Mouse (Mus musculus) G1E (cell line): Measurements from ENCODE around the gene Unc45a. TPM values are rescaled to one million over a fixed set of nuclear protein-coding genes. Genes with fewer than 3 reads are reported as not detected.

ENCODE experiments used
- ATAC-seq: 2 replicates; pipeline ENCODE4 v1.8.0; 2016; ENCODE audit warnings: mild to moderate bottlenecking; ENCODE audit not compliant: insufficient number of reproducible peaks, poor library complexity, low FRiP score, severe bottlenecking; ENCODE audit errors: extremely low read depth
- DNase-seq: peaks from one replicate; pipeline ENCODE4 v3.0.0; 2012; ENCODE audit warnings: low spot score
- H3K27me3 ChIP-seq: 2 replicates; pipeline ENCODE4 v1.6.1; 2012; ENCODE audit warnings: mild to moderate bottlenecking, low read length, inconsistent platforms; ENCODE audit not compliant: insufficient read depth
- H3K36me3 ChIP-seq: replicated peaks from 2 replicates; pipeline ENCODE3; 2012; ENCODE audit warnings: mild to moderate bottlenecking, inconsistent platforms
- H3K4me1 ChIP-seq: 2 replicates; pipeline ENCODE4 v1.6.1; 2012; ENCODE audit warnings: low read depth, low read length, inconsistent platforms, mixed read lengths; ENCODE audit not compliant: insufficient read depth
- H3K4me3 ChIP-seq: 2 replicates; pipeline ENCODE4 v1.5.1; 2012; ENCODE audit warnings: low read depth, mild to moderate bottlenecking, inconsistent platforms, low read length, moderate library complexity, mixed read lengths
- H3K9me3 ChIP-seq: replicated peaks from 2 replicates; pipeline ENCODE4 v1.6.1; 2012; ENCODE audit warnings: inconsistent platforms
- CTCF ChIP-seq: IDR thresholded peaks from 2 replicates; pipeline ENCODE4 v1.5.1; 2012; ENCODE audit warnings: low read depth, low read length, inconsistent platforms, mixed read lengths
- GATA1 ChIP-seq: IDR thresholded peaks from 2 replicates; pipeline ENCODE4 v1.6.1; 2012; ENCODE audit warnings: borderline replicate concordance, low read length, inconsistent platforms, mixed read lengths
- GATA2 ChIP-seq: IDR thresholded peaks from 2 replicates; pipeline ENCODE4 v1.6.1; 2012; ENCODE audit warnings: low read depth, low read length, inconsistent platforms, borderline replicate concordance
- POLR2AphosphoS5 ChIP-seq: IDR thresholded peaks from 2 replicates; pipeline ENCODE4 v1.6.1; 2012; ENCODE audit warnings: low read depth, low read length, inconsistent platforms; ENCODE audit not compliant: insufficient replicate concordance
- TAL1 ChIP-seq: conservative IDR thresholded peaks from 2 replicates; pipeline ENCODE4 v1.6.1; 2012; ENCODE audit warnings: low read depth, low read length, inconsistent platforms, mixed read lengths
- polyA plus RNA-seq: library from polyadenylated mRNA; stranded (reverse); fragments of >175 nt; gene quantifications from 2 replicates; pipeline ENCODE4 v1.2.3, GENCODE M21; 2012
- total RNA-seq, 2 experiments: library from RNA; stranded (forward) in 1 of 2; stranded (reverse) in 1 of 2; fragments of 200-1000 nt in 1 of 2; fragments of >200 nt in 1 of 2; fragmentation: Nextera tagmentation in 1 of 2; gene quantifications; 2 replicates each; pipeline ENCODE4 v1.2.3; 2014 to 2017

Gene Unc45a
- total and polyA plus RNA-seq, 3 experiments = 19.9 to 37.4 (median 27.1) TPM

DNA sequence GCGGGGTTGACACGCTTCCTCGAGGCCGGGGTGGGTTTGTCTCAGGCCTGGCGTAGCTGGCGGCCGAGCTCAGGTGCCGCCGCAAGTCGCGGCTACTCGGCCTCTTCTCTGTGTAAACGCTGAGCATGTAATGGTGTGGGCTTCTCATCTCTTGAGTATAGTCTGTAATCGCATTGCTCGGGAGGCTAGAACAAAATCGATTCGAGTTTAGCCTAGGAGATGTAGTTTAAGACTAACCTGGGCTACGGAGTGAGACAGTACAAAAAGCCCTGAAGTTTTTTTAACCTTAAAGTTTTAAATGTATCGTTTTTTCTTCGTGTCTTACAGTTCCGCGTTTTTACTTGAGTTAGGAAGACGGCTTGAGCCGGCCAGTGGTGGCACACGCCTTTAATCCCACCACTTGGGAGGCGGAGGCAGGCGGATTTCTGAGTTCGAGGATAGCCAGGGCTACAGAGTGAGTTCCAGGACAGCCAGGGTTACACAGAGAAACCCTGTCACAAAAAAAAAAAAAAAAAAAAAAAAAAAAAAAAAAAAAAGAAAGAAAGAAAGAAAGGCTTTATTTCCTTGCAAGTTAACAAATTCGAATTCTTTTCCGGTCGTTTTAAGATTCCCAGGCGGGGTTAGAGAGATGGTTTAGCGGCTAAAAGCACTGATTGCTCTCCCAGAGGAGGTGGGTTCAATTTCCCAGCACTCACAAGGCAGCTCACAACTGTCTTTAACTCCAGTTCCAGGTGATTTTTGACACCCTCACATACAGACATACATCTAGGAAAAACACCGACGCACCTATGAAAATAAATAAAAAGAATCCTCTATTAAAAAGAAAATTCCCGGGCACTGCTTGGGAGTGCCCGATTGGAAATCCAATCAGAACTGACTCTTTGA lies 45.8 kb downstream of the Unc45a start:
- no peak for ATAC-seq
- H3K36me3 ChIP-seq = peaks cover 54% of the 10 kb centered on the region
- H3K4me3 ChIP-seq = peak overlapping the region; percentile 90
- DNase-seq = peak; percentile 34
- no peaks in the 10 kb centered on the region for H3K27me3 ChIP-seq
- H3K9me3 ChIP-seq = no peaks in the 10 kb centered on the region
- no peak for TF ChIP-seq CTCF
- TF ChIP-seq POLR2AphosphoS5 = no peak
- H3K4me1 ChIP-seq = peaks cover 31% of the 10 kb centered on the region

DNA sequence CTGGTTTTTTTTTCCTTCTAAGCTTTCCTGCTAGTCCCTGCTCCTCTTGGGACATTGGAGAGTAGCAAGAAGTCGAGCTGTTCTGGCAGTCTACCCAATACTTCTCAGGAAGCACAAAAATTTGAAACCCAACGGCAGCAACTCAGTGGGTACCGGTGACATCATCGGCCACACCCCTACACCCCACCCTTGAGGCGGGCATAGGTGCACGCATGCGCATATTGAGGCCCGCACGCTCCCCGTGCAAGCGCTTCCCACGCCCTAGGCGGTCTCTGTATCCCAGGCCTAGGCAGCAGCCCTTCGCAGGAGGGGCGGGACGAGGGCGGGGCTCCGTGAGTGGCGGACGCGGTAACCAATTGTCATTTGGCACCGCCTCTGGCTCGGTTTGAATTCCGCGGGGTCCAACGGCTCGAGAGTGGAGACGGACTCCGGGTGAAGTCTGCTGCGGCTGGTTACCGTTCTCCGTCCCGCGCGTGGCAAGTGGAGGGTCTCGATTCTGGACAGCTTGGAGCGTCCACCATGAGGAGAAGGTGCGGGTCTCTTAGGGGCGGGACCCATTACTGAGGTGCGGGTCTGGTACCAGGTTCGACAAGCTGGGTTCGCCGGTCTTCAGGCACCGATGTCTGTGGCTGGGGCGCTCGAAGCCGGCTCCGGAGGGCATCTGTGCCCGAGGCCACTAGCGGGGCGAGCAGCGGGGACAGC lies 46.6 kb downstream of the Unc45a start, which contains the start of gene Prc1:
Gene Prc1 (plus strand): TSS at position 389 of the 702 bp plus-strand sequence.
- ATAC-seq = peak; percentile 96
- H3K4me3 ChIP-seq = peak within 1 kb of the TSS; percentile 90
- H3K4me1 ChIP-seq = peaks cover 24% of the 10 kb centered on the region

DNA sequence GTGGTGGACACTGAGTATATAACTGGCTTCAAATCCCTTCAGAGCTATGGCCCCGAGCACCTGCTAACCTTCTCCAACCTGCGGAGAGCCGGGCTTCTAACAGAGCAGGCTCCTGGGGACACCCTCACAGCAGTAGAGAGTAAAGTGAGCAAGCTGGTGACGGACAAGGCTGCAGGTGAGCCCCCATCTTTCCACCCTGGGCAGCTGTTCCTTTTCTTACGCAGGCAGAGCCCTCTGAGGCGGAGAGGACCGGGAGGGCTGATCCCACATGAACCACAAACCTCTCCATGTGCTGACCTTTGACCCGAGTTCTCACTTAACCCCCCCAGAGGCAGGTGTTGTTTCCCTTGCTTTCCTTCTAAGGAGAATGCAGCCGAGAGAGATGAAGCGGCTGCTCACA lies 53.1 kb downstream of the Unc45a start:
- ATAC-seq (no peak), DNase-seq (no peak)
- no peaks in the 10 kb centered on the region; the same call in 1 of the 2 replicates for H3K4me1 ChIP-seq
- TF ChIP-seq CTCF (no peak), TAL1 (no peak), GATA1 (no peak), POLR2AphosphoS5 (no peak), GATA2 (no peak)
- no peak overlapping the region for H3K4me3 ChIP-seq
- peaks cover 92% of the 10 kb centered on the region for H3K36me3 ChIP-seq
- H3K27me3 ChIP-seq = no peaks in the 10 kb centered on the region
- no peaks in the 10 kb centered on the region for H3K9me3 ChIP-seq

More for the DNA sequence above, 46.6 kb downstream of the Unc45a start, which contains the start of gene Prc1:
- Histone ChIP-seq H3K9me3 (no peaks in the 10 kb centered on the region), H3K27me3 (no peaks in the 10 kb centered on the region), H3K36me3 (peaks cover 52% of the 10 kb centered on the region)
- TF ChIP-seq GATA2 (no peak), GATA1 (no peak), TAL1 (no peak), POLR2AphosphoS5 (no peak), CTCF (no peak)
- peak; percentile 98 for DNase-seq

DNA sequence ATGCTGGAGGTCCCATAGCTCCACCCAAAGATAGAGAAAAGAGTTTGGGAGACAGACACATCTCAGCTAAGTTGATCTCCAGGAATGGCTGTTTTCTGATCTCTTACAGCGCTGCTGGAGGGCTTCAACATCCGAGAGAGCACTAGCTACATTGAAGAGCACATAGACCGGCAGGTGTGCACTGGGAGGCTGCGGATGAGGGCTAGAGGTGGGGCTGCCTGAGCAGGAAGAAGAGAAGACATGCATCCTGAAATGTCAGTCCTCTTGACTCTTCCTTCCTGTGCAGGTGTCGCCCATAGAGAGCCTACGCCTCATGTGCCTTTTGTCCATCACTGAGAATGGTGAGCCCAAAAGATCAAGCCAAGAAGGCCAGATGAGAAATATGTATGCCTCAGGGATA lies 55.1 kb downstream of the Unc45a start:
- peaks cover 95% of the 10 kb centered on the region for H3K36me3 ChIP-seq
- DNase-seq (no peak), ATAC-seq (no peak)
- H3K4me1 ChIP-seq = no peaks in the 10 kb centered on the region; the same call in 1 of the 2 replicates
- H3K27me3 ChIP-seq = no peaks in the 10 kb centered on the region
- H3K4me3 ChIP-seq = no peak overlapping the region
- no peaks in the 10 kb centered on the region for H3K9me3 ChIP-seq
- TF ChIP-seq POLR2AphosphoS5 (no peak), GATA1 (no peak), TAL1 (no peak), CTCF (no peak), GATA2 (no peak)

DNA sequence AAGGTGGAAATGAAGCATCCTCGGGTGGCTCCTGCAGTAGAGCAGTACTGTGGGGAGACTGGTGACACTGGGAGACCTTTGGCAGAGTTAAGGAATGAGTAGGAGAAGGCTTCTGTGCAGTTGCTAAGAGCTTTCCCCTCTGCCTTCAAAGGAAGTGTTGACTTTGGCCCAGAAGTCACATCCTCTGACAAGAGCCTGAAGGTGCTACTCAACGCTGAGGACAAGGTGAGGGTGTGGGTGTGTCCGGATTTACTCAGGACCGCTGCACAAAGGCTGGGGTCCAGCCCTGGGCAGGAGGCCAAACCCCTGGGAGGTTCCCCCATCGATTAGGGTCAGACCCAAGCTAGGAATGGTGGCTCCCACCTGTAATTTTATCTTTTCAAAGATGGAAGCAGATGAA lies 56.4 kb downstream of the Unc45a start:
- TF ChIP-seq GATA1 = no peak
- TF ChIP-seq GATA2 = no peak
- no peak for TF ChIP-seq TAL1
- TF ChIP-seq POLR2AphosphoS5 = no peak
- no peak for TF ChIP-seq CTCF
- no peaks in the 10 kb centered on the region; the same call in 1 of the 2 replicates for H3K4me1 ChIP-seq
- peaks cover 95% of the 10 kb centered on the region for H3K36me3 ChIP-seq
- H3K9me3 ChIP-seq = no peaks in the 10 kb centered on the region
- H3K27me3 ChIP-seq = no peaks in the 10 kb centered on the region
- DNase-seq = no peak
- ATAC-seq = no peak
- H3K4me3 ChIP-seq = no peak overlapping the region

DNA sequence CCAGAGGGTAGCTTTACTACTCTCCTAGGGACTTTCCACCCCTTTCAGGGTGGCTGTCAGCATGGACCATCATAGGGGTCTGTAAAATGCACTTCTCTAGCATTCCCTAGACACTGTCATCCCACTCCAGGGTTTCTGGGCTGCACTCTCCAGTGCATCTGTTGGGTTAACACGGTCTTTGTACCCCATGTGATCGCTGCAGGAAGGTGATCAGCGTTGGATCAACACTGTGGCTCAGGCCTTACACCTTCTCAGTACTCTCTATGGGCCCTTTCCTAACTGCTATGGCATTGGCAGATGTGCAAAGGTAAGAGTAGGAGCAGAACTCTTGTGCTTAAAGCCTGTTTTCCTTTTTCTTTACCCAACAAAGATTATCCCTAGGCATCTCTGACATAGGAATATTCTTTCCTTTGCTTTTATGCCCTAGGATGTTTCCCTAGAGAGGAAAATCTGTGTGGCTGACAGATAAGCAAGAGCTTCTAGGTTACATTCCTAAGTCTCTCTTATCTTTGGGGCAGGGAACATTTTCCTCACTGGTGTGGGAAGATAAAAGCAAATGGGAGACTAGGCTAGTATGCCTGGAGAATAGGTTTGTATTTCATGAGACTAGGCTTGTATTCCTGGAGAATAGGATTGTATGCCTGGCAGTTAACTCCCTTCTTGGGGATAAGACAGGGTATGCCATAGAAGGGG lies 57.4 kb downstream of the Unc45a start:
- ATAC-seq (no peak), DNase-seq (no peak)
- H3K36me3 ChIP-seq = peaks cover 97% of the 10 kb centered on the region

More for the DNA sequence above, 57.4 kb downstream of the Unc45a start:
- TF ChIP-seq GATA1 (no peak), POLR2AphosphoS5 (no peak), CTCF (no peak), GATA2 (no peak), TAL1 (no peak)
- H3K4me3 ChIP-seq = no peak overlapping the region
- H3K4me1 ChIP-seq = no peaks in the 10 kb centered on the region; the same call in 1 of the 2 replicates
- H3K9me3 ChIP-seq = no peaks in the 10 kb centered on the region
- no peaks in the 10 kb centered on the region for H3K27me3 ChIP-seq
